ENCODE assay signal across 28 mouse cellular contexts in the genomic region with DNA sequence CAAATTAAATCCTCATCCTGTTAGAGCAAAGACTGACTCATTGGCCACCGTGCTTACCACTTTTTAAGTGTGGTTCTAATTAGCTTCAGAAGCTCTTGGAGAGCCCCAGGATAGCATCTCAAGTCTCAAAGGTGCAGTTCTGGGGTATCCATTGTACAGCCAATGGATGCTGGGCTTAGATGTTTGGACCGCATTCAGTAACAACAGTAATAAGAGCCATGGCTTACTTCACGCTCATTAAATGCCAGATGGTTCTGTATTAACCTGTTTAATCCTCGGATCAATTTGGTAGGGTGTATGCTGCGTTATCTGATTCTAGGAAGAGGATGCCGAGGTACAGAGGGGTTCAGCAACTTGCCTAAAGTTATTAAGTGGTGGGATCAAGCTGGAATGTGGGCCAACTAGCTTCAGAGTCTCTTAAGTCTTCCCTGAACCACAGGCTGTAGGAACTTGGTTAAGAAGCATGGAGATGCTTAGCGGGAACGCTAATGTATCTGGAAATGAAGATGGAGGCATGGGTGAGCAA.
DNase-seq lines count a peak whose midpoint lies in the region; ATAC-seq and TF ChIP-seq lines count a peak whose summit lies in the region.
"Had no signal": no experiment of that assay in that cellular context is flagged by ENCODE, and none has a peak within 500 bp of the region (broad histone marks: within the 10 kb centered on the region; RNA-seq: fewer than 3 reads in every experiment).

No protein-coding gene starts in this region.

- no peak overlapping the region for H3K4me2 ChIP-seq in limb, embryonic 13.5 days (replicated peaks)
- H3K4me2 ChIP-seq in embryonic facial prominence, embryonic 14.5 days (ENCODE audit: low read depth, low read length) = no peak overlapping the region
- H3K4me2 ChIP-seq in limb, embryonic 14.5 days (replicated peaks; ENCODE audit: low read depth, low read length, severe bottlenecking) = no peak overlapping the region
- H3K4me2 ChIP-seq in hindbrain, embryonic 11.5 days (replicated peaks; ENCODE audit: low read depth, low read length) = no peak overlapping the region
- H3K4me2 ChIP-seq: heart, embryonic 12.5 days; heart, embryonic 15.5 days; hindbrain, embryonic 12.5 days; hindbrain, embryonic 15.5 days had no signal

- H3K27ac ChIP-seq in limb, embryonic 13.5 days = no peak overlapping the region
- no peak overlapping the region for H3K27ac ChIP-seq in limb, embryonic 10.5 days
- no peak overlapping the region for H3K27ac ChIP-seq in embryonic facial prominence, embryonic 14.5 days (replicated peaks; ENCODE audit: low read depth, low read length)
- H3K27ac ChIP-seq in limb, embryonic 14.5 days (replicated peaks; ENCODE audit: low read depth, low read length) = no peak overlapping the region
- no peak overlapping the region for H3K27ac ChIP-seq in hindbrain, embryonic 11.5 days (ENCODE audit: low read depth, low read length)
- H3K27ac ChIP-seq: forebrain, embryonic 10.5 days; gastrocnemius, adult 2 months; heart, embryonic 15.5 days; hindbrain, embryonic 12.5 days; hindbrain, embryonic 15.5 days had no signal

- H3K36me3 ChIP-seq in limb, embryonic 13.5 days = no peaks in the 10 kb centered on the region
- H3K36me3 ChIP-seq in limb, embryonic 10.5 days = no peaks in the 10 kb centered on the region
- H3K36me3 ChIP-seq in embryonic facial prominence, embryonic 14.5 days (ENCODE audit: control insufficient read depth, insufficient read depth, low read length) = no peaks in the 10 kb centered on the region
- no peaks in the 10 kb centered on the region for H3K36me3 ChIP-seq in limb, embryonic 14.5 days (ENCODE audit: control insufficient read depth, insufficient read depth, low read length)
- H3K36me3 ChIP-seq in hindbrain, embryonic 11.5 days (ENCODE audit: control insufficient read depth, insufficient read depth, low read length) = no peaks in the 10 kb centered on the region
- H3K36me3 ChIP-seq: forebrain, embryonic 10.5 days; heart, embryonic 12.5 days; heart, embryonic 15.5 days; hindbrain, embryonic 12.5 days; hindbrain, embryonic 15.5 days had no signal

- peaks cover 9% of the 10 kb centered on the region; the same call in 1 of the 2 replicates for H3K4me1 ChIP-seq in limb, embryonic 13.5 days
- H3K4me1 ChIP-seq in limb, embryonic 10.5 days = no peaks in the 10 kb centered on the region
- 0 out of 2 replicates have a peak, but pooled peaks cover 4% of the 10 kb centered on the region for H3K4me1 ChIP-seq in embryonic facial prominence, embryonic 14.5 days (ENCODE audit: control insufficient read depth, insufficient read depth, low read length)
- H3K4me1 ChIP-seq in limb, embryonic 14.5 days (ENCODE audit: control insufficient read depth, insufficient read depth, low read length) = no peaks in the 10 kb centered on the region
- no peaks in the 10 kb centered on the region for H3K4me1 ChIP-seq in hindbrain, embryonic 11.5 days (replicated peaks; ENCODE audit: control insufficient read depth, insufficient read depth, low read length)
- H3K4me1 ChIP-seq: heart, embryonic 12.5 days; heart, embryonic 15.5 days; hindbrain, embryonic 12.5 days; hindbrain, embryonic 15.5 days had no signal

- H3K9ac ChIP-seq in limb, embryonic 13.5 days = no peak overlapping the region
- H3K9ac ChIP-seq in embryonic facial prominence, embryonic 14.5 days (ENCODE audit: low read depth, low read length) = no peak overlapping the region
- H3K9ac ChIP-seq in limb, embryonic 14.5 days (ENCODE audit: low read depth, low read length, severe bottlenecking) = no peak overlapping the region
- H3K9ac ChIP-seq in hindbrain, embryonic 11.5 days (ENCODE audit: low read depth, low read length) = no peak overlapping the region
- H3K9ac ChIP-seq: forebrain, postnatal 0 days; heart, embryonic 12.5 days; heart, embryonic 15.5 days; hindbrain, embryonic 12.5 days; hindbrain, embryonic 15.5 days had no signal

- no peak for DNase-seq in limb, embryonic 10.5 days (ENCODE audit: low spot score)
- DNase-seq in embryonic facial prominence, embryonic 14.5 days (ENCODE audit: low spot score) = peak; percentile 75
- DNase-seq in limb, embryonic 14.5 days (ENCODE audit: low spot score) = no peak
- no peak for DNase-seq in hindbrain, embryonic 11.5 days (ENCODE audit: low spot score)
- DNase-seq in yolk sac, embryonic 10.5 days (ENCODE audit: low spot score) = no peak
- DNase-seq: adrenal gland, adult 2 months; adrenal gland, postnatal 25 days; cerebellum, adult 11-12 months; cerebellum, adult 8-10 months; cerebellum, postnatal 10 days; cerebellum, postnatal 36 days; embryo, embryonic 11 days; forebrain, postnatal 0 days; gastrocnemius, adult 2 months; gastrocnemius, postnatal 14 days; heart, adult 18-20 months; heart, postnatal 10 days; heart, postnatal 4 days had no signal

- peak; percentile 61; the same call in 1 of the 2 replicates for ATAC-seq in limb, embryonic 13.5 days (ENCODE audit: low FRiP score, low read depth)
- peak; percentile 89 for ATAC-seq in embryonic facial prominence, embryonic 14.5 days (ENCODE audit: low read depth)
- ATAC-seq in limb, embryonic 14.5 days (ENCODE audit: low FRiP score, low read depth) = peak; percentile 41; the same call in 1 of the 2 replicates
- ATAC-seq in hindbrain, embryonic 11.5 days (ENCODE audit: low FRiP score) = no peak
- ATAC-seq: CD4-positive, CD25-positive, alpha-beta regulatory T cell, adult 4 months; forebrain, embryonic 14.5 days; forebrain, postnatal 0 days; intestine, postnatal 0 days had no signal

- no peaks in the 10 kb centered on the region for H3K9me3 ChIP-seq in limb, embryonic 13.5 days
- H3K9me3 ChIP-seq in limb, embryonic 10.5 days (replicated peaks) = no peaks in the 10 kb centered on the region
- H3K9me3 ChIP-seq in embryonic facial prominence, embryonic 14.5 days (ENCODE audit: control insufficient read depth, low read length) = no peaks in the 10 kb centered on the region
- no peaks in the 10 kb centered on the region for H3K9me3 ChIP-seq in limb, embryonic 14.5 days (ENCODE audit: control insufficient read depth, low read length)
- no peaks in the 10 kb centered on the region for H3K9me3 ChIP-seq in hindbrain, embryonic 11.5 days (ENCODE audit: control insufficient read depth, low read length)
- H3K9me3 ChIP-seq: forebrain, embryonic 10.5 days; heart, embryonic 12.5 days; heart, embryonic 15.5 days; hindbrain, embryonic 12.5 days; hindbrain, embryonic 15.5 days had no signal

- no peaks in the 10 kb centered on the region for H3K27me3 ChIP-seq in limb, embryonic 13.5 days
- no peaks in the 10 kb centered on the region for H3K27me3 ChIP-seq in limb, embryonic 10.5 days (ENCODE audit: low read depth, poor library complexity, severe bottlenecking)
- no peaks in the 10 kb centered on the region for H3K27me3 ChIP-seq in embryonic facial prominence, embryonic 14.5 days (replicated peaks; ENCODE audit: control insufficient read depth, insufficient read depth, low read length)
- H3K27me3 ChIP-seq in limb, embryonic 14.5 days (ENCODE audit: control insufficient read depth, insufficient read depth, low read length) = no peaks in the 10 kb centered on the region
- H3K27me3 ChIP-seq in hindbrain, embryonic 11.5 days (ENCODE audit: control insufficient read depth, insufficient read depth, low read length) = no peaks in the 10 kb centered on the region
- H3K27me3 ChIP-seq: heart, embryonic 12.5 days; heart, embryonic 15.5 days; hindbrain, embryonic 12.5 days; hindbrain, embryonic 15.5 days had no signal

- H3K4me3 ChIP-seq in limb, embryonic 13.5 days = no peak overlapping the region
- H3K4me3 ChIP-seq in limb, embryonic 10.5 days = no peak overlapping the region
- H3K4me3 ChIP-seq in embryonic facial prominence, embryonic 14.5 days (ENCODE audit: low read depth, low read length) = no peak overlapping the region
- no peak overlapping the region for H3K4me3 ChIP-seq in limb, embryonic 14.5 days (replicated peaks; ENCODE audit: low read length)
- no peak overlapping the region for H3K4me3 ChIP-seq in hindbrain, embryonic 11.5 days (ENCODE audit: low read depth, low read length)
- H3K4me3 ChIP-seq: erythroblast, embryonic 14.5 days; forebrain, embryonic 10.5 days; gastrocnemius, adult 2 months; heart, embryonic 12.5 days; heart, embryonic 15.5 days; hindbrain, embryonic 12.5 days; hindbrain, embryonic 15.5 days had no signal

- 52% methylated on average over 8 of the region's 8 CpGs for WGBS in limb, embryonic 13.5 days
- 89% methylated on average over 8 of the region's 8 CpGs for WGBS in limb, embryonic 10.5 days
- WGBS in embryonic facial prominence, embryonic 14.5 days = 47% methylated on average over 8 of the region's 8 CpGs
- 47% methylated on average over 8 of the region's 8 CpGs for WGBS in limb, embryonic 14.5 days
- WGBS in hindbrain, embryonic 11.5 days = 83% methylated on average over 8 of the region's 8 CpGs

- no peak for TF ChIP-seq POLR2A in limb, embryonic 14.5 days (IDR thresholded peaks at IDR 0.05; ENCODE audit: borderline replicate concordance, extremely low read depth, insufficient read depth, insufficient read length)
